Mouse (Mus musculus) thymus, postnatal 4 days (tissue): ENCODE measurements around the gene Msx3.
A peak's percentile ranks its signal among the peaks of the same experiment; 100 is the strongest.

Experiments
- DNase-seq: peaks from one replicate; pipeline ENCODE4 v3.0.0; 2021

Gene Msx3

GRCm38 (mm10) chr7:140057413-140058407, 8.8 kb upstream of the Msx3 start:
- no peak for DNase-seq

GRCm38 (mm10) chr7:140054124-140054523, 5.2 kb upstream of the Msx3 start:
- DNase-seq: no peak

- DNase-seq: peak; percentile 64
Observed at GRCm38 (mm10) chr7:140049115-140049689, 313 bp upstream of the Msx3 start.

GRCm38 (mm10) chr7:140047811-140048311, 1.0 kb downstream of the Msx3 start:
- DNase-seq: peak; percentile 38

GRCm38 (mm10) chr7:140045546-140045945, 3.3 kb downstream of the Msx3 start:
- no peak for DNase-seq

GRCm38 (mm10) chr7:140042728-140043127, 6.2 kb downstream of the Msx3 start:
- no peak for DNase-seq

GRCm38 (mm10) chr7:140037171-140037555, 11.7 kb downstream of the Msx3 start:
- no peak for DNase-seq

- peak; percentile 87 for DNase-seq
Observed at GRCm38 (mm10) chr7:140036281-140037170, 12.4 kb downstream of the Msx3 start, which contains the start of the genes Zfp511 and Tubgcp2. TSS of gene Zfp511 (plus strand) at chr7:140036391. TSS of gene Tubgcp2 (minus strand) at chr7:140036669.

GRCm38 (mm10) chr7:140035456-140035855, 13.4 kb downstream of the Msx3 start:
- no peak for DNase-seq

GRCm38 (mm10) chr7:140033386-140033785, 15.5 kb downstream of the Msx3 start:
- no peak for DNase-seq

GRCm38 (mm10) chr7:140032366-140032765, 16.5 kb downstream of the Msx3 start:
- DNase-seq: no peak

GRCm38 (mm10) chr7:140031771-140032170, 17.1 kb downstream of the Msx3 start:
- DNase-seq: no peak

- no peak for DNase-seq
Observed at GRCm38 (mm10) chr7:140011336-140011735, 37.6 kb downstream of the Msx3 start.

- DNase-seq: no peak
Observed at GRCm38 (mm10) chr7:140007781-140008180, 41.1 kb downstream of the Msx3 start.

GRCm38 (mm10) chr7:140006861-140007611, 41.9 kb downstream of the Msx3 start:
- DNase-seq: no peak

GRCm38 (mm10) chr7:140004666-140005065, 44.2 kb downstream of the Msx3 start:
- no peak for DNase-seq

GRCm38 (mm10) chr7:140001086-140001740, 47.7 kb downstream of the Msx3 start:
- DNase-seq: no peak

GRCm38 (mm10) chr7:139998691-139999350, 50.1 kb downstream of the Msx3 start:
- DNase-seq: no peak
